Mouse (Mus musculus): ENCODE results near the gene Sdccag8. TPM values are rescaled to one million over a fixed set of nuclear protein-coding genes. Genes with fewer than 3 reads are reported as not detected.

The Sdccag8 gene
- total RNA-seq, 4 experiments from 2014 or later, result 14.8 to 17.9 (median 15.0) TPM

- DNase-seq (ENCODE audit: low spot score in 2 of 2), result no peak
Measured at GRCm38 (mm10) chr1:177010041-177010440, 195.6 kb downstream of the Sdccag8 start.

GRCm38 (mm10) chr1:177010607-177011302 lies 196.3 kb downstream of the Sdccag8 start:
- no peak for DNase-seq (ENCODE audit: low spot score in 2 of 2)

DNA sequence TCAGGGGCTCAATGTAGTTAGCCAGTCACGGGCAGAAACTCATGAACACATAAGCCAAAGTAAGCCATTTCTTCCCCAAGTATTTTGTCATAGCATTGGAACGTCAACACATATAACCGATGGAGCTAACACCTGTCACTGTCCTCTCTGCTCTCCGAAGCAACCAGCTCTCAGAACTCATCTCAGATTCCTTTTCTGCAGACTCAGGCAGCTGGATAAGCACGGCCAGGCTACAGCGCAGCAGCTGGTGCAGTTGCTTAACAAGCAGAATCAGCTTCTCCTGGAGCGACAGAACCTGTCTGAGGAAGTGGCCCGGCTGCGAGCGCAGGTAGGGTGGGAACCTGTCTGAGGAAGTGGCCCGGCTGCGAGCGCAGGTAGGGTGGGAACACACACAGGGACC lies 197.2 kb downstream of the Sdccag8 start:
- no peak for DNase-seq (ENCODE audit: low spot score in 2 of 2)

DNA sequence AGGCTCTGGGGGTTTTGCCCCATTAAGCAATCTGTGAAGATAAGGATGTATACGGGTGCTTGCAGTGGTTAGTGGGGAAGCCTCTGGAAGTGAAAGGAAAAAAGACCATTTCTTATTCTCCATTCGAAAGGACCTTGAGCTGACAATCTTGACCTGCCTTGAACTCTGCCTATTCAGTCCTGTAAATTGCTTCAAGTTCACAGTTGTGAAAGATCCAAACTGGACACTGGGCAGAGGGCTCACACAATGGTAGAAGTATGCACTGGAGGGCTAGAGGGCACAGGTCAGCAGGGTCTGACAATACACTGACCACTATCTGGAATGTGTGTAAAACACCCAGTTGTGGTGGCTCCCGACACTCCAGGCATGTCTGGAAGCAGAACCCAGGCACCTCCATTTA lies 198.3 kb downstream of the Sdccag8 start:
- DNase-seq (ENCODE audit: low spot score in 2 of 2), result no peak

DNA sequence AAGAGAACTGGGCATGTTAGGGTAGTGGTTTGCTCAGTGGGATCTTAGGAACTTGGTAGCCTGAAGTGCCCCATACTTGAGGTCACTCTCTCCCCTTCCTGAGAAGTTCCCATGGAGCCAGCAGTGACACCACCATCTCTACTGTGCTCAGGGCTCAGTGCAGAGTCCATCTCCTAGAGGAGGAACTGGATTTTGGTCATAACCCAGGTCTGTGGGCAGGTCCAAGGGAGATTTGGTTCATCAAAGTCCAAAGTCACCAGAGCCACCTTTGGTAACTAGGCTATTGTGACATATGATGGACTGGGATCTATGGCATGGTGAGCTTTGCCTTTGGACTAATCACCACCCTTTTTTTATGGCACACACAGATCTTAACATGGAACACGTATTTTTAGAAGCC lies 198.9 kb downstream of the Sdccag8 start:
- DNase-seq (ENCODE audit: low spot score in 2 of 2), result no peak

GRCm38 (mm10) chr1:177013776-177014175 lies 199.3 kb downstream of the Sdccag8 start:
- DNase-seq (ENCODE audit: low spot score in 2 of 2), result no peak

DNA sequence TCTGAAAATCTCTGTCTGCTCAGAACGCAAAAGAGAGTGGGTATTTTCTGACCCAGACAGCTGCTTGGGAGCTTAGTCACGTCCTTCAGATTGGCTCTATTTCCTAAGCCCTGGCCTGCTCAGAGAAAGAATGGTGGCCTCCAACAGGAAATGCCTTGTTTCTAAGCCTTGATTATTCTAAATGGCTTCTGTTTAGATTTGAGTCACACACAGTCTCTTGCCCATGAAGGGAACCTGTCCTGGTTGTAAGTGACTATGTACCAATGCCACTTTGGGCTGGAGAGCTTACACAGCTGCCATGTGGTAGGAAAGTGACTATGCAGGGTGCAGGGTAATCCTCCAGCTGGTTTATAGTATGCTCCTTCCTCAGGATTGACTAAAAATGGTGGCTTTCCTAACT lies 199.9 kb downstream of the Sdccag8 start:
- no peak for DNase-seq (ENCODE audit: low spot score in 2 of 2)

GRCm38 (mm10) chr1:177014921-177015439 lies 200.5 kb downstream of the Sdccag8 start:
- no peak for DNase-seq (ENCODE audit: low spot score in 2 of 2)

GRCm38 (mm10) chr1:177015917-177016316 lies 201.5 kb downstream of the Sdccag8 start:
- no peak for DNase-seq (ENCODE audit: low spot score in 2 of 2)

- no peak for DNase-seq (ENCODE audit: low spot score in 2 of 2)
Measured at GRCm38 (mm10) chr1:177016729-177017128, 202.3 kb downstream of the Sdccag8 start.

DNA sequence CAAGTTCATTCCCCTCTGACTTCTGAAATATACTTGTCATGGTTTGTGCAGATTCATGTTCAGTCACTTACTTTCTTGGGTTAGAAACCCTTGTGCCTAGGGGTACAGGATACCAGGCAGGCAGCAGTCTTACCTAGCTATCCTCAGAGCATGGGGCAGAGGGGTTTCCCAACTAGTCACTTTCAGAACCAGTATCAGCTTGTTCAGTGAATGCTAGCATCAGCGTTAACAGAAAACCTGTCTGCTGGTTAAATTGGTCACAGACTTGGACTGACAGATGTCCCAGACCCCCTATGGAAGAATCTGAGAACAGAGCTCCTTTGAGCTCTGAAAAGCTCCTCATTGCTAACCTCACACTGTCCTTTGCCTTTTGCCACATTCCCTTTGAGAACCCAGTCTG lies 204.3 kb downstream of the Sdccag8 start:
- no peak for DNase-seq (ENCODE audit: low spot score in 2 of 2)

DNA sequence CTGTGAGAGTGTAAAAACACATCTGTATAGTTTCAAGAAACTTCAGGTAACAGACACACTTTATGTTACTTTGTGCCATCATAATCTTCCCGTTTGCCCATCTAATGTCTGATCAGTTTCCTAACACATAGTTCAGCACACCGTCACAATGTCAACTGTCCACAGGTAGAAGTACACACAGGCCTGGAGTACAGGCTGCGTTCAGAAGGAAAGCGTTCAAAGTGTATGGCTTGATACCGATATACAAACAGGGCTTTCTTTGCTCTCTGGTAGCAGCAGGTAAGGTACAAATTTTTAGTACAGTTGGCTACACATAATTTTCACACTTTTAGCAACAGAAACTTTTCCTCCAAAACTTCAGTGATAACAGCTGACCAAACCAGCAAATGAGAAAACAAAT lies 205.2 kb downstream of the Sdccag8 start:
- DNase-seq (ENCODE audit: low spot score in 2 of 2), result no peak

DNA sequence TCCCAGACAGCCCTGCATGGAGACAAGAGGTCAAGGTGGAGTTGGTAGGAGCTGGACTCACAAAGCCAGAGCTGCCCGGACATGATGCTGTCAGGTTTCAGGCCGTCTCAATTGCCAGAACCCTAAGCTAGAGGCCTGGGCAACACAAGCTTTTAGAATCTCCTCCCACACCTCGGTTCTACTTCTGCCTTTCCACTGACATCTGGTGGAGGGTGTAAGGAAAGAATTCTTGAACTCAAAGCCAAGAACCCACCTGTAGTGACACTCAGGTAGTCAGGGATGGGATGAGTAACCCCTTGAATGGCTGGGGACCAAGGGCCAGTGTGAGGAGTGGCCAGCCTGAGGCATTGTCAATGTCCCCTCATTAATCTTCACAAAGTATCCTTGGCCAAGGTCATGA lies 208.3 kb downstream of the Sdccag8 start:
- no peak for DNase-seq (ENCODE audit: low spot score in 2 of 2)

- no peak for DNase-seq (ENCODE audit: low spot score in 2 of 2)
Measured at GRCm38 (mm10) chr1:177027706-177028105, 213.2 kb downstream of the Sdccag8 start.

DNA sequence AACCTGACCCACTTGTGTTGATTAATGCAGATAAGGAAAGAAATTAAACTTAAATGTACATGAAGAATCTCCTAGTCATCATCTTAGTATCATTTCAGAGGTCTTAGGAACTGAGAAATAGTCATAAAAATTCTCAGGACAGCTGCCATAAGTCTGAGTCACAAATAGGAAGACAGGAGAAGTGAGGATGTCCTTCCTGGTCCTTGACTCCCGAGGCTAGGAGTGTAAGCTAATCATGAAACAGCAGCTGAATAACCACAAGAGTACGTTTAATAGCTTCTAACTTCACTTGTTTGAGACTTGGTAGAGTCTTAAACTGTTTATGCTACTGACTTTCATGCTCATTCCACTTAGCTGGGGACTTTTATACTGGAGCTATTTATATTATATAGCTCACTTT lies 214.6 kb downstream of the Sdccag8 start:
- DNase-seq (ENCODE audit: low spot score in 2 of 2), result no peak

- DNase-seq (ENCODE audit: low spot score in 2 of 2), result no peak
Measured at GRCm38 (mm10) chr1:177030669-177031068, 216.2 kb downstream of the Sdccag8 start.

DNA sequence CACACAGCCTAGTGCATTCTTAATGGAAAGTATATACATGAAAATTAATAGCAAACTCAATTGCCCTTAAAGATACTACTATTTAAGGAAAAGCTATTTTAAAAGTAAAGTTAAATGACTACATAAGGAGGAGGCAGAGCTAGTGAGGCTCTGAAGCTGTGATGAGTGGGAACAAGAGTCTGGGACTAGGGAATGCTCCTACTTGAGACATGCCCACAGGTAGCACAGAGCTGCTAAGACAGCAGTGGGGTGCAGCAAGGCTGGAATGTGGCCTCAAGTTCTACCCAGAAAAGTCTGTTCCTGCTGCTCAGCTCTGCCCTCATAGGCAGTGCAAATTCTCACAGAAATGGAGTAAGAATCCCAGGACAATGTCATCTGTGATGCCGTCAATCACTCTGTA lies 216.7 kb downstream of the Sdccag8 start:
- DNase-seq (ENCODE audit: low spot score in 2 of 2), result no peak

DNA sequence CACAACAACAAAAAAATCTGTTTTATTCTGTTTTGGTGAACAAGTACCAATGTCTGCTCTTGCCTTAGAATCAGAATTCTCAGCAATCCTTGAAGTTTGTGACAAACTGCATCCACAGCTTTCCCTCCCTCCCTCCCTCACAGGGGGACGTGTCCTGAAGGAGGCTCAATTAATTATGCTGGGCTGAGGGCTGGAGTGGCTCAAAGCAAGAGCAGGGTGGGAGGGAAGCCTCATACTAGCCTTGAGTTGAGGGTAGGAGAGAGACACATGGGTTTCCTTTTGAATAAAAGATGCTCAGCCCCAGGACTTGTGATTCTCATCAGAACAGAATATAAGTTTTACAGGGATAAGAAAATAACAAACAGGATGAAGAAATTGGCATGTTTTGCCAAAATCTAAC lies 217.8 kb downstream of the Sdccag8 start:
- DNase-seq (ENCODE audit: low spot score in 2 of 2), result no peak

DNA sequence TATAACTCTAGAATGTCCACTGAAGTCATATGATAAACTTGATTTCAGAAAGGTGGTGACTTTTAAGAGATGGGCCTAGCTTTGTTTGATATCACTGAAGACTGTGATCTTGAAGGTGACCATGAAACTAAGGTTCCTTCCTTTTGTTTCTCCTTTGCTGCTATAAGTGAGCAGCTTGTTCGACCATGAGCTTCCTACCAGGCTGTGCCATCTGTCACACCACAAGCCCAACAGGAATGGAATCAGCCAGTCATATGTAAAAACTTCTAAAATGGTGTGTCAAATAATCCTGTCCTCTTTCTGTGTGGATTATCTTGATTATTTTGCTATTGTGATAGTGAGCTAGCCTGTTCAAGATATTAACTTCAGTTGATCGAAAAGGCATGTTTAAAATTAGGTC lies 221.0 kb downstream of the Sdccag8 start:
- DNase-seq (ENCODE audit: low spot score in 2 of 2), result no peak

DNA sequence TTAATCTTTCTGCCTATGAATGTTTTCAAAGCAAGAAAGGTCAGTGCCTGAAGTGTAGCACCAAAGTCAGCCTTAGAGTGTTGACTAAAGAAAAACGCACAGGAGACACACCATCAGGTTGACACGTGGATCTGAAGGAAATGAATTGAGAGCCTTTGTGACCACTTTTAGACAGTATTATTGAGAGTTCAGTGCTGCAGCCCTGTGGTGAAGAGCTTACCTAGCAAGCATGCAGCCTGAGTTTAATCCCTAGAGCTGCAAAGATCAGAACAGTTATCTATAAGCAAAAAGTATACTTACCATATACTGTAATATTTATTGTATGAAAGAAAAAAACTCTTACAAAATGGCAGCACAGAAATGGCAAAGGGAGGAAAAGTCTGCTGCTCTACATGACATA lies 223.9 kb downstream of the Sdccag8 start:
- DNase-seq (ENCODE audit: low spot score in 2 of 2), result no peak

DNA sequence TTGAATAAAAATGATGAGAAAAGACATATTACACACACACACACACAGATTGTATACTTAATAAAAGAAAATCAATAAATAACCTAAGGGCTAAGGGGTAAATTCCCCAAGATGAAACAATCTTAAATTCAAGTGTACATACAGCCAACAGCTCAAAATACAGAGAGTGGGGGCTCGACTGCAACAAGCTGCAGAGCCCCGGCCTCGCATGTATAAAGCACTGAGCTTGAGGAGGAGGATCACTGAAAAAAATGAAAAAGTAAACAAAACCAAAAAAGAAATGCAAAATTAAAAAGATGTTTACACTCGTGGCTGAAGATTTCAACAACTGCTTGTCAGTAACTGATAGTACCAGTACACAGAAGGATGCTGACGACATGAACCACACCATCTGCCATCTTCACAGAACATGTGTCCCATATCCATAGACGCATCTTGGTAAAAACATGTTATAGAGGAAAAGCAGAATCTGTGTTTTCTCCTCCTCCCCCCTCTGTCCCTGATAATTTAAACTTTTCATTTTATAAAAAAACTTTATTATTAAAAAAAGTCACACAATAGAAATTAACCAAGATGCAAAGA lies 224.7 kb downstream of the Sdccag8 start:
- no peak for DNase-seq (ENCODE audit: low spot score in 2 of 2)

DNA sequence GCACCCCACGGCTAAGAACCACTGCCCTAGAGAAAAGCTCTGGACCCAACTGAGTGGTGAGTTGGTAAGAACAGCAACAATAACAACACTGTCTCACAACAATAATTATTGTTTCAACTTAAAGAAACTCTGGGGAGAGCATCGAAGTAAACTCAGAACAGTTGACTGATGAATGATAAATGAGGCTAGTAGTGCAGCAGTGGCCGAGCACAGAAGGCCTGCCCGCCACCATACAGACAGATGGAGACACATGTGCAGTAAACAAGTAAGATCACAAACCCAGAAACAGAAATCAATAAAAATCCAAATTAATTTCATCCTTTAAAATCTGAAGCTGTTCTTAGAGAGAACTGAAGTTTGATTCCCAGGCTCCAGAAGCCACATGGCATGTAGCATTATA lies 225.6 kb downstream of the Sdccag8 start:
- DNase-seq (ENCODE audit: low spot score in 2 of 2), result no peak

GRCm38 (mm10) chr1:177045885-177046284 lies 231.4 kb downstream of the Sdccag8 start:
- DNase-seq (ENCODE audit: low spot score in 2 of 2), result no peak

Measured in left cerebral cortex, adult 8-10 months (tissue).